Mouse (Mus musculus): ENCODE measurements at regions not wholly inside any gene's neighbourhood (a gene's known extent, or its start where the extent isn't known, plus 50 kb on each side); places are given as distances from the start of the nearest gene placed in this dataset.

GRCm38 (mm10) chr6:31106856-31107359 is 148.0 kb upstream of the Klf14 start:
- TF ChIP-seq GATA4 (IDR thresholded peaks at IDR 0.05; ENCODE audit: insufficient replicate concordance, low read length) = no peak

GRCm38 (mm10) chr6:31107360-31107759 is 148.5 kb upstream of the Klf14 start:
- TF ChIP-seq GATA4 (IDR thresholded peaks at IDR 0.05; ENCODE audit: insufficient replicate concordance, low read length) = no peak

- no peak for TF ChIP-seq GATA4 (IDR thresholded peaks at IDR 0.05; ENCODE audit: insufficient replicate concordance, low read length)
Measured at GRCm38 (mm10) chr6:31107916-31108685, 149.2 kb upstream of the Klf14 start.

- TF ChIP-seq GATA4 (IDR thresholded peaks at IDR 0.05; ENCODE audit: insufficient replicate concordance, low read length) = no peak
Measured at GRCm38 (mm10) chr6:31109604-31110003, 150.7 kb upstream of the Klf14 start.

GRCm38 (mm10) chr6:31112293-31113077 is 153.6 kb upstream of the Klf14 start:
- TF ChIP-seq GATA4 (IDR thresholded peaks at IDR 0.05; ENCODE audit: insufficient replicate concordance, low read length) = no peak

- peak; percentile 56; the same call in 1 of the 2 replicates for TF ChIP-seq GATA4 (IDR thresholded peaks at IDR 0.05; ENCODE audit: insufficient replicate concordance, low read length)
Measured at GRCm38 (mm10) chr6:31113558-31114326, 154.9 kb upstream of the Klf14 start.

- TF ChIP-seq GATA4 (IDR thresholded peaks at IDR 0.05; ENCODE audit: insufficient replicate concordance, low read length) = no peak
Measured at GRCm38 (mm10) chr6:31114336-31115335, 155.8 kb upstream of the Klf14 start.

GRCm38 (mm10) chr6:31115566-31115965 is 156.7 kb upstream of the Klf14 start:
- TF ChIP-seq GATA4 (IDR thresholded peaks at IDR 0.05; ENCODE audit: insufficient replicate concordance, low read length) = no peak

- no peak for TF ChIP-seq GATA4 (IDR thresholded peaks at IDR 0.05; ENCODE audit: insufficient replicate concordance, low read length)
Measured at GRCm38 (mm10) chr6:31116365-31116764, 157.5 kb upstream of the Klf14 start.

GRCm38 (mm10) chr6:31117666-31118065 is 158.8 kb upstream of the Klf14 start:
- no peak for TF ChIP-seq GATA4 (IDR thresholded peaks at IDR 0.05; ENCODE audit: insufficient replicate concordance, low read length)

GRCm38 (mm10) chr6:31121008-31121407 is 162.1 kb upstream of the Klf14 start:
- TF ChIP-seq GATA4 (IDR thresholded peaks at IDR 0.05; ENCODE audit: insufficient replicate concordance, low read length) = no peak

GRCm38 (mm10) chr6:31122895-31123294 is 164.0 kb upstream of the Klf14 start:
- TF ChIP-seq GATA4 (IDR thresholded peaks at IDR 0.05; ENCODE audit: insufficient replicate concordance, low read length) = no peak

- no peak for TF ChIP-seq GATA4 (IDR thresholded peaks at IDR 0.05; ENCODE audit: insufficient replicate concordance, low read length)
Measured at GRCm38 (mm10) chr6:31123342-31123990, 164.6 kb upstream of the Klf14 start.

GRCm38 (mm10) chr6:31124076-31124475 is 165.2 kb upstream of the Klf14 start:
- TF ChIP-seq GATA4 (IDR thresholded peaks at IDR 0.05; ENCODE audit: insufficient replicate concordance, low read length) = no peak; the same call in 1 of the 2 replicates

Measured in liver, adult (tissue).